Mouse (Mus musculus) T-cell, adult 2 months (primary cell): ENCODE measurements around the gene Mkrn3.

Experiments used
- DNase-seq: peaks from one replicate; pipeline ENCODE4 v3.0.0; 2022; ENCODE audit warnings: low spot score

Mkrn3 gene

GRCm38 (mm10) chr7:62419493-62420360, at the start of gene Mkrn3:
TSS of gene Mkrn3 (minus strand) at chr7:62420139.
- DNase-seq = peak; percentile 6

- no peak for DNase-seq
These were observed 44.2 kb upstream of the Mkrn3 start, which contains the start of gene Peg12 for GRCm38 (mm10) chr7:62463878-62464755. TSS of gene Peg12 (minus strand) at chr7:62464510.

DNA sequence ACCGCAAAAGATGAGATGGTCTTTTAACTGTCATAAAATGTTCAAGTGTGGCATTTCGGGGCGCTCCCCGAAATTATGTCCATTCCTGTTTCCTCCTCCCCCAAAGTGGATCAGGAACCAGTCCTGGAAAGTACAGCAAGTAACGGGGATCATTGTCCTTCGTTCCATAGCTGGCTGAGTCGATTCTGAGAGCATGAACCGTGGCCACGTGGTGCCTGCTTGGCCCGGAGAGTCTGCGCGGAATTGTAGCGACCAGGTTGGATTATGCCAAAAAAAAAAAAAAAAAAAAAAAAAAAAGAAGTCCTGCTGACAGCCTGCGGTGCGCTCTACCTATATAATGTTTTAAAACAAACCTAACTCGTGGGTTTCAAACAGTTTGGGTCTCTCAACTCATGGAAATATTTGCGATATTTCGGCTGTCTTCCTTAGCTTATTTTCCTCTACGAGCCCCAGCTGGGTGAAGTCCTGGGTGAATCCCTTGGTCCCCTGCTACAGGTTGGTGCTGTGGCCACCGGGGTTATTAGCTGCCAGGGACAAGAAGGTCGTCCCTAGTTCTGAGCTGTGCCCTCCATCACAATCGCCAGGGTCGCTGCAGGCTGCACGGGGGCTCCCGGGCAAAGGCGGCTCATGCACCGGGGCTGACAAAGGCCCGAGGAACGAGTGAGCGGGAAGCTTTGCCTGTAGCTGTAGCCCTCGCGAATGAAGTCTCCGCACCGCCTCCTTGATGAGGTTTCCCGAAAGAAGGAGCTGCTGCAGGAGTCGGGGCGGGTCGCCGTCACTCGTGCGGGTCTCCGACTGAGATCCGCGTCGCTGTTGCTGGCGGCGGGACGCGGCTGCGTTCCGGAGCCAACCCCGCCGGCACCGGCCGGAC, 43.3 kb upstream of the Mkrn3 start:
- no peak for DNase-seq

DNA sequence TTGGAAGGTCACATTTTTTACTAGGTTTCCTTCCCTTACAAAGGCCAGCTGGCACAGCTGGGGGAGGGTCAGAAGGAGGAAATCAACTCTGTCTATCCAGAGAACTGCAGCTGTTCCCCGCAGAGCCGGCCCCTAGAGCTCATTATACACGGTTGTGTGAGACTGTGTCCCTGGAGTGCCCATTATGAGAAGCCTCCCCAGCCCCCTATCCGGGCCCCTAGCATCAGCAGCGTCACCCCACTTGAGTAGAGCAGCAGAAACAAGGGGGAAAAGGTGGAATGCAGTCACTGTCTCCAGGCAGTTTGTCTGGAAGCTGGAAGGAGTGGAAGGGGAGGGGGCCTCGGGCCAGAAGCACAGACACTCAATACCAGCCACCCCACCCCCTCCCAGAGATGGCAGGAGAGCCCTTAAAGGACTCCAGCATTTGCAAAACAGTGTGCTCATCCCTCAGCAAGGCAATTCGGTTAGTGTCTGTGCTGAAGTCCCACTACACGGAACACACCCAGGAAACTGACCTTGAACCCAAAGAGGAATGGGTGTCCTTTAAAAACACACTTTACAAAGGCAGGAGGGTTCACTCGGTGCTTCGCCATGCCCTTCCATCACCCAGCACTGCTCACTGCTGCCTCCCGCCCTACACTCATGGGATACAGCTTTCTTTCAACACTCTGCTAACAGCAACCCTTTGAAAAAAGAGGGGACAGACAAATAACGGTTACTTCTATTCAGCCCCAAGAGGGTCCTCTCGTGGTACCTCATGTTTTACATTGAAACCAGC, 42.5 kb upstream of the Mkrn3 start:
- DNase-seq = no peak

GRCm38 (mm10) chr7:62452353-62452752, 32.4 kb upstream of the Mkrn3 start:
- no peak for DNase-seq

DNA sequence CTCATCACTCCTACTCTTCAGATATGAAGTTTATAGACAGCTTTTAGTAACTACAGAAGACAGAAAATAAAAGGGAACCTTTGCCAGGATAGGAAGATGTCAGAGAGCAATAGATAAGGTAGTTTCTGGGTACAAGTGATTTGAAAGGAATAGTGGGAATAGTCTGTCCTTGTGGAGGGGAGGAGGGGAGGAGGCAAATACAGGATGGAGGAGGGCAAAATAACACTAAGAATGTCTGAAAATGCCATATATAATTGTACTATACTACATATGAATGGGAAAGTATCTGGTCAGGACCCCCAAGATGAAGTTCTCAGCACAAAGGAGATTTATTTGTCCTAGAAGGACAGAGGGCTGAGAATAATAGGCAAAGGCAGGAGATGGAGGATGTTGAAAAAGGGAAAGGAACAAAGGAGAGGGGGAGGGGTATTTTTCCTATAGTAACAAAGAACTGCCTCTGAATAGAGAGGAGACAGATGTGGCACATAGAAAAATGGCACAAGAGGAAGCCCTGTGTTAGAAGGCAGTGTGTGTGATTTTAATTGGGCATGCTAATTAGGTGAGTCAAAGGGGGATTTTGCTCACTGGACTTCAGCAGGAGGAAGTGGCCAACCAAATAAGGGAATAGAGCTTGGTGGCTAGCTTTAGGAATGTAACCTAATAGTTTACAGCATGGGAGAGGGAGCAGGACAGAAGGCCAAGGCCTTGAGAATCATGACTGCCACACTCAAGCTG, 25.7 kb upstream of the Mkrn3 start:
- no peak for DNase-seq

DNA sequence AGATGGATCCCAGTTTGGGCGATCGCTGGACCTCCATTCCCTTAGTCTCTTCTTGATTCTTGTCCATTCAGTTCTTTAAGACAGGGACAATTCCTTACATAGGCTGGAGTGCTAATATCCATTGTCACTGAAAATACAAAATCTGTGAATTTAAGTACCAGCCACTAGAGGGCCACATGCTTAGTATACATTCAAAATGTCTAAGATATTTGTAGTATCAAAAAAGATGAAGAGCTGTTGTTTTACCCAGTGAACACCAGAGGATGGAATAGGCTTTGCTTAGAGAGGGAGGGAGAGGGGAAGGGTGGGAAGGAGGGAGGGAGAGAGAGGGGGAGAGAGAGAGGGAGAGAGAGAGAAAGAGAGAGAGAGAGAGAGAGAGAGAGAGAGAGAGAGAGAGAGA, 16.5 kb upstream of the Mkrn3 start:
- DNase-seq = no peak

DNA sequence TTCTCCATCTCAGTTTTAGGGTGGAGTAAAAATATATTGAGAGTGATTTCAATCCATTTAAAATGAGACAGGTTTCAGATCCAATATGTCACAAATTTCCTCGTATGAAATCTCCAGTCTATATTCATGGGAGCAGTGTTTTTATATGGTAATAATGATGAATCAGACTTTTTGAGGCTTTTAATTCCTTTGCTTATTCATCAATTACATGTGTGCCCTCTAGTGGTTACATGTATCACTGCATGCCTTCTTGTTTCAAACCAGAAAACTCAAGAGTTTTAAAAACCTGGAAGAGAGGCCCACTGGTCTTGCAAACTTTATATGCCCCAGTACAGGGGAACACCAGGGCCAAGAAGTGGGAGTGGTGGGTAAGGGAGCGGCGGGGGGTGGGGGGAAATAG, 13.3 kb upstream of the Mkrn3 start:
- no peak for DNase-seq

- no peak for DNase-seq
These were observed 8.4 kb upstream of the Mkrn3 start for GRCm38 (mm10) chr7:62428337-62428736.

DNA sequence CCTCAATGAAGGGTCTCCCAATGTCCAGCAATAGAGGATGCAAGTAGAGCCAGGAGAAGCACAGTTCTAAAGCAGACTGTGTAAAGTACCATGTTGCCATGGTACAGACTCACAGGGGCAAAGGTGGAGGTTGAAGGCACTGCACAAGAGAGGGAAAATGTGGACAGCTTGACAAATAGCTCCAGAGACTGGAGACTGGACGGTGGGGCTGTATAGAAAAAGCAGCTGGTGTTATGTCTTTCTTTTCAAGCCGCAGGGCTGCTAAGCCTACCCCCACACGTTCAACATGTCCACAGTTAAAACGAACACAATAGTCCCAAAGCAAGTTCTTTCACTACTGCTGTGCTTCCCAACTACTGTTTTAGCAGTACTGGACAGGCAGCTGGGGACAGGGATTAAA, 3.3 kb upstream of the Mkrn3 start:
- DNase-seq = no peak

GRCm38 (mm10) chr7:62420566-62420965, 627 bp upstream of the Mkrn3 start:
- DNase-seq = no peak

DNA sequence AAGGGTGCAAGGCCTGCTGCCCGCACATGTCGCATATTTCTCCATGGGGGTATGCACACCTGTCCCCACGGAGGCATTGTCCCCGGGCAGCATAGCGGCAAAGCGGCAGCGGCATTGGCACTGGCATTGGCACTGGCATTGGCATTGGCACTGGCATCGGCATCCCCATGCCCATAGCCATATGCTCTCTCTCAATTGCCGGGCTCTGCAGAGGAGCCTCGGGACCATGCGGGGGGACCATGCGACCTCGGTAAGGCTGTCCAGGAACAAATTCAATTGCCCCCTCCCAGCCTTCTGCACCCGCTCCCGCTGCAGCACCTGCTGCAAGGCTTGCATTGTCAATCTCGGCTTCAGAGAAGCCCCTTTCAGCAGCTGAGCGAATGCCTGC, 840 bp downstream of the Mkrn3 start:
- DNase-seq = no peak

DNA sequence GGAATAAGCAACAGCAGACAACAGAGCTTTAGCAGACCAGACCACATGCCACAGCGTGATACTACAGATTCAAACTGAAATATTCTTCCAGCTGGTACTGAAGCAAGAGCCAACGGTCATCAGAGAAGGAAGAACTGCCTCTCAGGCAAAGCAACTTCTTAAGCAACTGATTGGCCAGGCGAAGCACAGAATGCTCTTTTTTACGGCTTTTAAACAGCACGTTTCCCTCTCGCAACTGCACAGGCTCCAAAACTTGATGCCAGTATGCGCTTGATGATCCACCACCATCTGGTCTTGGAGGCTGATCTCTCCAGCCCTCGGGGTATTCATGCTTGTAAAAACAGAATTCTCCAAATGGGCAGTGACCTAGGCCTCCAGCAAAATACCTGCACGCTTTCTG, 1.6 kb downstream of the Mkrn3 start:
- DNase-seq = no peak

- no peak for DNase-seq
These were observed 3.8 kb downstream of the Mkrn3 start for GRCm38 (mm10) chr7:62416173-62416572.

DNA sequence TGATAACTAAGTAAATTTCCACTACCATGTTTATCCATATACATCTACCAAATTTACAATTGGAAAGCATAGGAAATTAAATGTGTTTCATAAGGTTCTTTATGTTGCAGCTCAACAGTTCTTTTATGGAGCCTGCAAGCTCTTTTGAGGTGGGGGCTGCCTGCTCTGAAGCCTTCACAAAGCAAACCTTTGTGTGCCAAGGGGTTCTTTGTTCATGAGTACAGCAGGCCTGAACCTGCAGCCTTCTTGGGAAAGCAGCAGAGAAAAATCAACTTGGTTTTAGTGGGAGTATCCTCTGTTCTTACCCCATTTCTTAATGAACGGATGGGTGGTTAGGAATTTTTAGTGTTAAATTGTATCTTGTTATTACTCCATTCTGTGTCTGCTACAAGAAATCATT, 4.7 kb downstream of the Mkrn3 start:
- no peak for DNase-seq

DNA sequence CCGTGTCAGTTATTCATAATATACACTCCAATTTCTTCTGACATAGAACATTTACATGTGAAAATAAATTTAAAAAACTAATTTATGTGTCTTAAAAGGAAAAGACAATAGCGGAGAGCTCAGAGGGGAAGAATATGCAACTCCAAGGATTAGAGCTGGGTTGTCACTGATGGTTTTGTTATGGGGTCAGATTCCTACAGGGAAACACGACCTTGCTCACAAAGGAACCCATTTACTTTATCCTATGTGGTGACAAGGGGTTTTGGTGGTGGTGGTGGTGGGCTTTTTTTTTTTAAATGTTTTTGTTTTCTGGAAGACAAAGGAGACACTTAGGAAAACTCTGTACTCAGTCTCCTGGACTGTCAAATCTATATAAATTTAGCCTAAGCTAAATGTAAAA, 12.1 kb downstream of the Mkrn3 start:
- DNase-seq = no peak

DNA sequence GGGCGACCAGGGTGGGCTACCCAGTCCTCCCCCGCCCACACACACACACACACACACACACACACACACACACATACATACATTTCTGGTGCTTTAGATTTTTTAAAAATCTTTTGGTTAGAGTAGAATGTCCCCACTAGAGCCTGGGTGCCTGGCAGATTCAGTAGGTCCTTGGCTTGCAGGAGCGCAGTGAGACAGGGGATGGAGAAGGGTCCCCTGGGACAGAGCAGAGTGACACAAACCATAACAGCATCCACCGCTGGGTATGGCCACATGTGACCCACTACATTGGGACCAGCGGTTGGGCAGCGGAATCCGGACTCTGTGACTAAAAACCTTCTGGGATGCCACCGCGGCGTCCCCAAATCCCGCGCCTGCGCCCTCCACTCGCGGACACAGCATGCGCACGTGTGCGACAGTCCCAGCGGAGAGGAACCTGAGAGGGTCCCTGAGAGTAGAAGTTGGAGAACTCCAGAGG, 13.3 kb downstream of the Mkrn3 start:
- no peak for DNase-seq

- DNase-seq = no peak
These were observed 27.7 kb downstream of the Mkrn3 start for GRCm38 (mm10) chr7:62392202-62392601.

DNA sequence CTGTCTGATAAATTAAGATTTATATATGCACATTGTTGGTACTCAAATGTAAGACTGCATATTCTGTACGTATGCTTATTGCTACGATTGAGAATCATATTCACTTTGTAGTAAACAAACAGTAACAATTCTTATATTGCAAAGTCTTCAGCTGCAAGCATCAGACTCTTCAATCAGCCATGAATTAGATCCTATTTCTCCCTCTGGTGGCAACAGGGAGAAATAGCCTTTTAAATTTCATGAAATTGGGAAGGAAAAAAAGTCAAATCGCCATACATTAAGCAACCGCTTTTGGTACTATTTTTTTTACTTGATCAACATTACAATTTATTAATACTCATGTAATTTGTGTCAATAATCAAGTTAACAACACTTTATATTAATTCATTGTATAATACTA, 31.6 kb downstream of the Mkrn3 start:
- DNase-seq = no peak

GRCm38 (mm10) chr7:62382391-62382790, 37.5 kb downstream of the Mkrn3 start:
- DNase-seq = no peak
